Mouse (Mus musculus): ENCODE results near the gene Pnpla2. TPM values are rescaled to one million over a fixed set of nuclear protein-coding genes. Genes with fewer than 3 reads are reported as not detected.
"Not testable (repeated sequence)": the region's sequence is repeated elsewhere in the genome, so short reads cannot be mapped to it uniquely, and the experiment has no call there.

Pnpla2 gene
- polyA plus RNA-seq, 1 experiment from 2014 or later: 16.9 TPM

DNA sequence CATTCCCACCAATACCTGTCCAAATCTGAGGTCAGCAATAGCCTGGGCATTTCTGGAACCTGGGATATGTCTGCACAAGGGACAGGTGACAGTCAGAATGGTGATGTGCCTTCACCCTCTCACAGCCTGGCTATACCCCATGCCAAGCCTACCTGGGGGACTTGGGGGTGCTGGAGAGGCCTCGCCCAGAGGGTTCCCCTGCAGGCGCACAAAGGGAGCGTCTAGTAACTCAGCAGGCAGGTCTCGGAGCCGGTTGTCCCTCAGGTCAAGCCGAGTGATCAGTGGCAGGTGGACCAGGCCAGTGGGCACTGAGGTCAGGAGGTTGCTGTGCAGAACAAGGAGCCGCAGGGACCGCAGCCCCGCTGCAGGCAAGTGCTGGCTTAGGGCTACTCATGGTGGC, 13.5 kb upstream of the Pnpla2 start:
- no peak overlapping the region for H3K9ac ChIP-seq
- no peaks in the 10 kb centered on the region for H3K9me3 ChIP-seq
- peaks cover 35% of the 10 kb centered on the region for H3K36me3 ChIP-seq
- WGBS: 94% methylated on average over 9 of the region's 9 CpGs
- no peak overlapping the region for H3K4me3 ChIP-seq
- H3K4me1 ChIP-seq: peaks cover 46% of the 10 kb centered on the region
- no peak overlapping the region for H3K27ac ChIP-seq
- H3K27me3 ChIP-seq: no peaks in the 10 kb centered on the region
- no peak overlapping the region for H3K4me2 ChIP-seq
- no peak for ATAC-seq (ENCODE audit: insufficient number of reproducible peaks, low FRiP score, low TSS enrichment, low read depth)

DNA sequence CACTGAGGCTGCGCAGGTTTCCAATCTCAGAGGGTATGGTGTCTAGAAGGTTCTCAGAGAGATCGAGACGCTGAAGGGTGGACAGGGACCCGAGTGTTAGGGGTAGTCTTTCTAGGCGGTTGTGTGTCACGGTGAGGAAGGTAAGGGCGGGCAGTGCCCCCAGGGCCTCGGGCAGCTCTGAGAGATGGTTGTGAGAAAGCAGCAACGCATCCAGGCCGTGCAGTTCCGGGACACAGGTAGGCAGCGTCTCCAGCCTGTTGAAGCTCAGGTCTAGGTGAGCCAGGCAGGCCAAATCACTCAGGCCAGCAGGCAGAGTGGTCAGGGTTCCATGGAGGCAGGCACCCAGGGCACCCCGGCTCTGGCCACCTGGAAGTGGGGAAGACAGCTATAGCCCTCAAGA, 12.8 kb upstream of the Pnpla2 start:
- WGBS: 87% methylated on average over 13 of the region's 13 CpGs
- H3K9ac ChIP-seq: 0 out of 2 replicates have a peak overlapping the region, but pooled peaks have one; percentile 17
- peak overlapping the region; percentile 45; the same call in 1 of the 2 replicates for H3K4me3 ChIP-seq
- no peaks in the 10 kb centered on the region for H3K27me3 ChIP-seq
- ATAC-seq (ENCODE audit: insufficient number of reproducible peaks, low FRiP score, low TSS enrichment, low read depth): no peak
- H3K4me2 ChIP-seq: peak overlapping the region; percentile 81; the same call in 1 of the 2 replicates
- H3K27ac ChIP-seq: no peak overlapping the region
- peaks cover 43% of the 10 kb centered on the region for H3K4me1 ChIP-seq
- H3K36me3 ChIP-seq: peaks cover 35% of the 10 kb centered on the region
- H3K9me3 ChIP-seq: no peaks in the 10 kb centered on the region

DNA sequence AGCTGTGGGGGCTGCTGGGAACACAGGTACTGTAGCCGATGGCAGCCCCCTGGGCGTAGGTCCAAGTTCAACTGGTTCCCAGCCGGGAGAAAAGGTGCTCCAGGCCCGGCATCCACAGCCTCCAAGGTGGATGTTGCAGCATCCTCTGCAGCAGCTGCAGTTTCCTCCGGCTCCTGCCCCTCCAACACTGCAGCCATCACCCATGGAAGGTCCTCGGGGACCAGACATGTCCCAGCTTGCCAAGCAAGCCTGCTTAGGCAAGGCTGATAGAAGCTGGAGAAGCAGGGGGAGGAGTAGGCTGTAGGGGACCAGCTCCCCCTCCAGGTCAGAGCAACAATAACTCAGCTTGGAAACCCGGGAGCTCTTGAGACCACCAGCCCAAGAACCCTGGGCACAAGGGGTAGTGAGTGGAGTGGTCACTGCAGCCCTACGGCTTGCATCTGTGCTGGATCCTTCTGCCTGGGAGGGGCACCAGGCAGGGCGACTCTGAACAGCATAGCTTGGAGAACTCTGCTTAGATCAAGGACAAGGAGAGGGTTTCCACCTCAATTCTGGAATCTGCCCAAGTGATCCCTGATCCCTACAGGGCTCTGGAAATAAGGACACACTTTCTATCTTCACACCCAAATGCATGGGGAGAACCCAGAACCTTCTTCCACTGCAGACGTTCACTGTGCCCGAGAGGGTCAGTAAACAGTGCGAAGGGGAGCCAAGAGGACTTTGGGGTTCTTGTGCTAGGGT, 11.7 kb upstream of the Pnpla2 start:
- WGBS: 16% methylated on average over 12 of the region's 12 CpGs
- peak overlapping the region; percentile 45 for H3K4me3 ChIP-seq
- peak overlapping the region; percentile 62 for H3K27ac ChIP-seq
- H3K36me3 ChIP-seq: peaks cover 33% of the 10 kb centered on the region
- H3K9me3 ChIP-seq: no peaks in the 10 kb centered on the region
- H3K27me3 ChIP-seq: no peaks in the 10 kb centered on the region
- peaks cover 39% of the 10 kb centered on the region for H3K4me1 ChIP-seq
- peak overlapping the region; percentile 44 for H3K9ac ChIP-seq
- no peak for ATAC-seq (ENCODE audit: insufficient number of reproducible peaks, low FRiP score, low TSS enrichment, low read depth)
- H3K4me2 ChIP-seq: peak overlapping the region; percentile 81

DNA sequence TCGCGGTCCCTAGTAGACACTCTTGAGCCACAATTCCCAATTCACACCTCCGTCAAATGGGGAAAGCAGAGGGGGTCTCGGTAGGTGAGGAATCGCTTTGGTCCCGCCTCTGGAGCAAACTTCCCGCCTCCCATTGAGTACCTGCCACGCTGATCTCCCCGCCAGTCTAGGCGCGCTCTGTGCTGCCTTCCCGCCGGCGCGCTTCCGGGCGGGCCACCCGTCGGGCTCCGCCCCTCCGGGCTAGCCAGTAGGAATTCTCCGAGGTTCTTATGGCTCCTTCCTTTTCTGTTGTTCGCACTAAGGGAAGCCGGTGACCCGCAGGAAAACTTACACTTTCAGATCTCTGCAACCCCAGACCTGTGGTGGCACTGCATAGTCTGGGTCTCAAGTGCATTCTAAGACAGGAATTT, 11.2 kb upstream of the Pnpla2 start, which contains the start of gene Pidd1:
TSS of gene Pidd1 (minus strand) at position 198 of the 410 bp plus-strand sequence.
- Histone ChIP-seq H3K4me1 (peaks cover 45% of the 10 kb centered on the region), H3K36me3 (peaks cover 33% of the 10 kb centered on the region), H3K4me3 (peak within 1 kb of the TSS; percentile 45), H3K9me3 (no peaks in the 10 kb centered on the region), H3K4me2 (peak within 1 kb of the TSS; percentile 81), H3K9ac (peak within 1 kb of the TSS; percentile 44), H3K27ac (peak within 1 kb of the TSS; percentile 67), H3K27me3 (no peaks in the 10 kb centered on the region)
- WGBS: 0% methylated on average over 25 of the region's 25 CpGs
- ATAC-seq (ENCODE audit: insufficient number of reproducible peaks, low FRiP score, low TSS enrichment, low read depth): peak; percentile 52; the same call in 1 of the 2 replicates

DNA sequence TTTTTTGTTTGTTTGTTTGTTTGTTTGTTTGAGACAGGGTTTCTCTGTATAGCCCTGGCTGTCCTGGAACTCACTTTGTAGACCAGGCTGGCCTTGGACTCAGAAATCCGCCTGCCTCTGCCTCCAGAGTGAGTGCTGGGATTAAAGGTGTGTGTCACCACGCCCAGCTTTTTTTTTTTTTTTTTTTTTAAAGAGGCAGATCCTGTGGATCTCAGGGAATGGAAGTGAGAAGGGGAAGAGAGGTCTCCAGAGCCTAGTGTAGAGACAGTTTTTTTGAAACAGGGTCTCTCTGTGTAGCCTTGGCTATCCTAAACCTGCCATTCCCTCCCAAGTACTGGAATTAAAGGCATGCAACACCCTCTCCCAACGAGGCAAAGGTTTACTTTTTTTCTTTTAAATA, 8.6 kb upstream of the Pnpla2 start:
- WGBS: 74% methylated on average over 3 of the region's 3 CpGs
- H3K9ac ChIP-seq; H3K27ac ChIP-seq; ATAC-seq (ENCODE audit: insufficient number of reproducible peaks, low FRiP score, low TSS enrichment, low read depth); H3K9me3 ChIP-seq; H3K4me2 ChIP-seq; H3K27me3 ChIP-seq; H3K4me3 ChIP-seq: not testable (repeated sequence)
- Histone ChIP-seq H3K4me1 (peaks cover 42% of the 10 kb centered on the region), H3K36me3 (peaks cover 32% of the 10 kb centered on the region)

DNA sequence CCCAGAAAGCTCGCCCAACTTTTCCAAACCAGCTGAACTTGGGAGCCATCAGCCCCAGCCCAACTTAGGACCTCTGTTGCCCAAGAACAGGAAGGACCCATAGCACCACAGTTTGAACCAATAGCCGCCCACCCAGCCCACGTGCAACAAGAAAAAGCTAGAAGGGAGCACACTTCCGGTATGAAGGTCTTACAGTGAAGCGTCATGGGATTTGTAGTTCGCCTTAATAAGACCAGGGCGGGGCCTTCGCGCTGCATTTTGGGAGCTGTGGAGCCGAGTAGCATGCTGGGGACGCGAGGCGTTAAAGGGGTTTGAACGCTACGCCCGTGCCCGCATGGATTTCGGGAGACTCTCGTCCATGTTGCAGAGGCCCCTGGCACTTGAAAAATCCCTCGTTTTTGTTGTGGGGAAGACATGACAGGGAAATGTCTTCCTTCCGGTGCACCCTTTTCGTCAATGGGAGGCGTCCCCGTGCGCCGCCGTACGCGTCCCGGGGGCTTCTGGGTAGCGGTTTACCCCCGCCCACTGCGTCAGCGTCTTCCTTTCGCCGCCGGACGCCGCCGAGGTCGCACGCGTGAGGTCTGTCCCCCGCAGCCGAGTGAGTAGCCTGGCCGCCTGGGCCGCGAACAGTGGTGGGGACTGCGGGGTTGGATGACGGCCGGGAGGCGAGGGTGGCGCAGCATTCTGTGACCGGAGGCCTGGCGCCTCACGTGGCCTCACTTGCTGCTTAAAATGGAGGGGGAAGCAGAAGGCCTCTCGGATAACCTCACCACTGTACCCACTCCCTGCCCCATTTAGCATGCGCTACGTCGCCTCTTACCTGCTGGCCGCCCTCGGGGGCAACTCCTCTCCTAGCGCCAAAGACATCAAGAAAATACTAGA, 7.6 kb upstream of the Pnpla2 start, which contains the start of gene Rplp2:
TSS of gene Rplp2 (plus strand) at position 261 of the 882 bp plus-strand sequence.
- no peaks in the 10 kb centered on the region for H3K27me3 ChIP-seq
- H3K9ac ChIP-seq: peak within 1 kb of the TSS; percentile 81
- peak within 1 kb of the TSS; percentile 88 for H3K4me3 ChIP-seq
- H3K9me3 ChIP-seq: no peaks in the 10 kb centered on the region
- H3K27ac ChIP-seq: peak within 1 kb of the TSS; percentile 90
- WGBS: under 1% methylated on average over 63 of the region's 63 CpGs
- ATAC-seq (ENCODE audit: insufficient number of reproducible peaks, low FRiP score, low TSS enrichment, low read depth): peak; percentile 90
- H3K4me2 ChIP-seq: peak within 1 kb of the TSS; percentile 53
- peaks cover 36% of the 10 kb centered on the region for H3K4me1 ChIP-seq
- peaks cover 39% of the 10 kb centered on the region for H3K36me3 ChIP-seq

DNA sequence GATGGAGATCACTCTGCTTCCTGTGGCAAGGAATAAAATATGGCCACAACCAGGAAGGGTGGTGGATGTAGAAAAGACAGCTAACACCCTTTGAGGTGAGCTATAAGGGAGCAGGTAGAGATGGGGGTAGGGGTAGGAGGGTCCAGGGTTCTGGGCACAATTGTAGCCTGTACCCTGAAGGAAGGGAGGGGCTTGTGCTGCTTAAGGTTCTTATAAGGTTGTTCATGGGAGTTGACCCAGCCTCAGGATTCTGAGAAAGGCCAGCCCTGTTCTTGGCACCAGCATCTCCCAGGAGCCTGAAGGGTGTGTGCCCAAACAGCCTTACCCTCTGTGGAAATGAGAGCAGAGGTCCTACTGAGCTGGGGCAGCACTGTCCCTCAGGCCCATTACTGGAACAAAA, 3.1 kb upstream of the Pnpla2 start:
- Histone ChIP-seq H3K27ac (no peak overlapping the region), H3K9ac (no peak overlapping the region), H3K4me1 (peaks cover 33% of the 10 kb centered on the region), H3K9me3 (no peaks in the 10 kb centered on the region), H3K27me3 (no peaks in the 10 kb centered on the region), H3K4me2 (no peak overlapping the region), H3K36me3 (peaks cover 39% of the 10 kb centered on the region), H3K4me3 (no peak overlapping the region)
- no peak for ATAC-seq (ENCODE audit: insufficient number of reproducible peaks, low FRiP score, low TSS enrichment, low read depth)

DNA sequence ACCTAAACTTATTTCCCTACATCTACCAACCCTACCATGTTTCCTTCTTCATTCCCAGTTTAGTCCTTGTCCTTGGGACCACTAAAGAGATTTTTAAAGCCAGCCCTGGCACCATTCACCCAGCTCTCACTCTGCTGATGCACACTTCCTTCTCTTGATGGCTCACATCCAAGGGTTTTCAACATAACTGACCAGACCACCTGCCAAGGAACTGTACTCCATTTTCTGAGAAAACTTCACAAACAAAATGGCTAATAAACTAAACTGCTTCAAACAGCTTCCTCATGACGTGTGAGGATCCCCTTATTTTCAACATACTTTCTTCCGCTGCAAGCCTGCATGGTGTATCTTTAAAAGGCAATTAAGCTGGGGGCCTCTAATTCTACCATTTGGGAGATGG, 1.4 kb upstream of the Pnpla2 start:
- Histone ChIP-seq H3K4me2 (no peak overlapping the region), H3K27me3 (no peaks in the 10 kb centered on the region), H3K36me3 (peaks cover 35% of the 10 kb centered on the region), H3K9me3 (no peaks in the 10 kb centered on the region), H3K4me1 (peaks cover 27% of the 10 kb centered on the region), H3K9ac (no peak overlapping the region), H3K4me3 (no peak overlapping the region), H3K27ac (no peak overlapping the region)
- WGBS: 55% methylated on average over 2 of the region's 2 CpGs
- ATAC-seq (ENCODE audit: insufficient number of reproducible peaks, low FRiP score, low TSS enrichment, low read depth): no peak

DNA sequence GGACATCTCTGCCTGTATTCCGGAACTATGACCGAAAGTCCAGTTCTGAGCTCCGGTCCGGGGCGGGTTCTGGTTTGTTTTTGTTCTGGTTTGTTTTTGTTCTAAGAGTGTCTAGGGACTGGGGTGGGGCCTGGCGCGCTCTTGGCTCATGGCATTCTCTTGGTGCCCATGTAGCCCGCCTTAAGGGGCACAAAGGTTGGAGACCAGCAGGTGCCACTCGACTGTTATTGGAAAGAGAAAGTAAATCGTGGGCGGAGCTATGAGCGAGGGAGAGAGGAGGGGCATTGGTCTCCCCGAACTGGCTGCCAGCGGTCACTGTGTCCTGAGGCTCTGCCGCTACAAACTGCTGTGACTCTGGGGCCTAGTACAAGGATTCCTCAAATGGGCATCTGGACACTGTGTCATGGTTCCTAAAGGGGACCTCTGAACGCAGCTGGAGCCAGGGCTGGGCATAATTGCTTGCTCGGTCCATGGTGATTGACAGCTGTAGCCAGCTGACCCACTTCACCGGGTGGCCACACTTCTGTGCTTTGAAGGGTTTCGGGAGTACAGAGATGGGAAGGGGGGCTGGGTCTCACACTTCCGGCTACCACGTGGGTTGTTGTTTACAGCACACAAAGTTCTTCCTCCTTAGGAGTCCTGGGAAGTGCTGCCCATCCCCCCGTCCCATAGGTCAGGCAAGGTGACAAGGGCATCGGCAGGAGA, 764 bp downstream of the Pnpla2 start:
- H3K4me2 ChIP-seq: peak overlapping the region; percentile 96
- WGBS: 3% methylated on average over 23 of the region's 23 CpGs
- peaks cover 18% of the 10 kb centered on the region for H3K4me1 ChIP-seq
- peak overlapping the region; percentile 63 for H3K4me3 ChIP-seq
- ATAC-seq (ENCODE audit: insufficient number of reproducible peaks, low FRiP score, low TSS enrichment, low read depth): no peak
- H3K27me3 ChIP-seq: peaks cover 17% of the 10 kb centered on the region
- peak overlapping the region; percentile 62 for H3K27ac ChIP-seq
- H3K36me3 ChIP-seq: peaks cover 24% of the 10 kb centered on the region
- H3K9ac ChIP-seq: peak overlapping the region; percentile 47
- no peaks in the 10 kb centered on the region for H3K9me3 ChIP-seq

DNA sequence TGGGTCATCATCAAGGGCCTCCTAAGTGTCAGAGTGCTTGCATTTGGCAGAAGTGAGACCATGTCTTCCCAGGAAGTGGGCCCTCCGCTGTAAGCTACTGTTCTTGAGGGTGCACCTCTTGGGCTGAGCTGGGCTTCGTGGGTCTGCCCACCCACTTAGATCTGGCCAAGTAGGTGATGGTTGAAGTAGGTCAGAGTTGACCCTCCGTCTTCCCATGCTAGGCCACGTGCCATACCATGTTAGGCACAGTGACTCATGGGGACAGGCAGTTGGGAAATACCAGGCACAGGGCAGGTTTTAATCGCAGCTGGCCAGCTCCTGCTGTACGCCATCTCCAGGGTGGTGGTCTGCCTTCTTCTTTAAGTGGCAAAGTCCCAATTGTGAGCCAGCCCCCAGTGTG, 1.7 kb downstream of the Pnpla2 start:
- ATAC-seq (ENCODE audit: insufficient number of reproducible peaks, low FRiP score, low TSS enrichment, low read depth): no peak
- Histone ChIP-seq H3K27me3 (peaks cover 25% of the 10 kb centered on the region), H3K9ac (no peak overlapping the region), H3K4me2 (no peak overlapping the region), H3K4me3 (no peak overlapping the region), H3K27ac (no peak overlapping the region), H3K36me3 (peaks cover 14% of the 10 kb centered on the region), H3K9me3 (no peaks in the 10 kb centered on the region), H3K4me1 (peaks cover 26% of the 10 kb centered on the region)
- WGBS: 87% methylated on average over 6 of the region's 6 CpGs

DNA sequence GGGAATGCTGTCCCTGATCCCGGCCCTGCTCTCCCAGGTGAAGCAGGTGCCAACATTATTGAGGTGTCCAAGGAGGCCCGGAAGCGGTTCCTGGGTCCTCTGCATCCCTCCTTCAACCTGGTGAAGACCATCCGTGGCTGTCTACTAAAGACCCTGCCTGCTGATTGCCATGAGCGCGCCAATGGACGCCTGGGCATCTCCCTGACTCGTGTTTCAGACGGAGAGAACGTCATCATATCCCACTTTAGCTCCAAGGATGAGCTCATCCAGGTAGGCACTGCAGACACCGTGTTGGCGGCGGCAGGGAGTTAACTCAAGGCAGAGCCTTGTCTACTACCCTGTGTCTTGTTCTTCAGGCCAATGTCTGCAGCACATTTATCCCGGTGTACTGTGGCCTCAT, 2.2 kb downstream of the Pnpla2 start:
- 91% methylated on average over 14 of the region's 14 CpGs for WGBS
- peaks cover 30% of the 10 kb centered on the region for H3K4me1 ChIP-seq
- no peaks in the 10 kb centered on the region for H3K9me3 ChIP-seq
- peaks cover 30% of the 10 kb centered on the region for H3K27me3 ChIP-seq
- no peak overlapping the region for H3K4me2 ChIP-seq
- H3K36me3 ChIP-seq: peaks cover 9% of the 10 kb centered on the region
- no peak overlapping the region for H3K27ac ChIP-seq
- H3K4me3 ChIP-seq: no peak overlapping the region
- no peak for ATAC-seq (ENCODE audit: insufficient number of reproducible peaks, low FRiP score, low TSS enrichment, low read depth)
- H3K9ac ChIP-seq: no peak overlapping the region
